Comparison of ENCODE assay signal across 24 mouse cellular contexts in genomic region chr5:28298693-28299092, GRCm38 (mm10). TPM values are rescaled to one million over a fixed set of nuclear protein-coding genes. Genes with fewer than 3 reads are reported as not detected.
DNase-seq lines count a peak whose midpoint lies in the region; ATAC-seq lines count a peak whose summit lies in the region.
"Had no signal": no experiment of that assay in that cellular context is flagged by ENCODE, and none has a peak within 500 bp of the region (broad histone marks: within the 10 kb centered on the region; RNA-seq: fewer than 3 reads in every experiment).

No protein-coding gene starts in this region.

- H3K4me1 ChIP-seq in forebrain, embryonic 15.5 days, result no peaks in the 10 kb centered on the region
- H3K4me1 ChIP-seq in forebrain, embryonic 11.5 days (replicated peaks; ENCODE audit: control insufficient read depth, insufficient read depth, low read length), result no peaks in the 10 kb centered on the region
- H3K4me1 ChIP-seq in megakaryocyte, embryonic 14.5 days, result peaks cover 45% of the 10 kb centered on the region
- H3K4me1 ChIP-seq in forebrain, embryonic 16.5 days (replicated peaks; ENCODE audit: control insufficient read depth, insufficient read depth, low read length), result no peaks in the 10 kb centered on the region
- H3K4me1 ChIP-seq: embryonic facial prominence, embryonic 13.5 days; hindbrain, embryonic 10.5 days; intestine, embryonic 15.5 days had no signal

- peak; percentile 86 for ATAC-seq in forebrain, embryonic 15.5 days (replicated peaks)
- ATAC-seq in forebrain, embryonic 11.5 days (replicated peaks; ENCODE audit: low FRiP score), result no peak
- ATAC-seq in megakaryocyte, adult 5-6 weeks (ENCODE audit: poor library complexity, severe bottlenecking), result no peak
- peak; percentile 86 for ATAC-seq in forebrain, embryonic 16.5 days
- ATAC-seq: intestine, embryonic 15.5 days had no signal

- no peak for DNase-seq in forebrain, embryonic 11.5 days (ENCODE audit: low spot score)
- DNase-seq in 416B (ENCODE audit: low read depth), result peak; percentile 26
- no peak for DNase-seq in gastrocnemius, postnatal 25 days
- no peak for DNase-seq in adrenal gland, postnatal 14 days
- DNase-seq: adrenal gland, adult 2 months; adrenal gland, postnatal 36 days; cerebellum, adult 11 months; cerebellum, adult 8-10 months; cerebellum, postnatal 25 days; gastrocnemius, postnatal 14 days; heart, postnatal 10 days; kidney, adult 18-20 months had no signal

- H3K27ac ChIP-seq in forebrain, embryonic 15.5 days (replicated peaks), result peak overlapping the region; percentile 41; the same call in 1 of the 2 replicates
- no peak overlapping the region for H3K27ac ChIP-seq in forebrain, embryonic 11.5 days (ENCODE audit: low read depth, low read length)
- H3K27ac ChIP-seq in forebrain, embryonic 16.5 days (ENCODE audit: low read length), result peak overlapping the region; percentile 24; the same call in 1 of the 2 replicates
- H3K27ac ChIP-seq: embryonic facial prominence, embryonic 13.5 days; hindbrain, embryonic 10.5 days; hindbrain, embryonic 14.5 days; intestine, embryonic 15.5 days had no signal

- H3K4me3 ChIP-seq in forebrain, embryonic 15.5 days, result no peak overlapping the region
- no peak overlapping the region for H3K4me3 ChIP-seq in forebrain, embryonic 11.5 days (ENCODE audit: low read depth, low read length)
- H3K4me3 ChIP-seq in megakaryocyte, embryonic 14.5 days (replicated peaks), result peak overlapping the region; percentile 33
- no peak overlapping the region for H3K4me3 ChIP-seq in forebrain, embryonic 16.5 days (replicated peaks; ENCODE audit: low read length)
- H3K4me3 ChIP-seq: embryonic facial prominence, embryonic 13.5 days; hindbrain, embryonic 10.5 days; intestine, embryonic 15.5 days had no signal

- H3K9me3 ChIP-seq in forebrain, embryonic 15.5 days, result no peaks in the 10 kb centered on the region
- H3K9me3 ChIP-seq in forebrain, embryonic 11.5 days (ENCODE audit: control insufficient read depth, low read length), result no peaks in the 10 kb centered on the region
- peaks cover 10% of the 10 kb centered on the region; the same call in 1 of the 2 replicates for H3K9me3 ChIP-seq in megakaryocyte, embryonic 14.5 days
- H3K9me3 ChIP-seq in forebrain, embryonic 16.5 days (ENCODE audit: control insufficient read depth, low read length), result no peaks in the 10 kb centered on the region
- H3K9me3 ChIP-seq: embryonic facial prominence, embryonic 13.5 days; hindbrain, embryonic 10.5 days; intestine, embryonic 15.5 days had no signal

- H3K9ac ChIP-seq in forebrain, embryonic 15.5 days (replicated peaks), result no peak overlapping the region
- no peak overlapping the region for H3K9ac ChIP-seq in forebrain, embryonic 11.5 days (ENCODE audit: low read length)
- no peak overlapping the region for H3K9ac ChIP-seq in forebrain, embryonic 16.5 days (replicated peaks; ENCODE audit: low read depth, low read length)
- H3K9ac ChIP-seq: embryonic facial prominence, embryonic 13.5 days; hindbrain, embryonic 14.5 days; intestine, embryonic 15.5 days had no signal

- H3K4me2 ChIP-seq in forebrain, embryonic 15.5 days (replicated peaks), result no peak overlapping the region
- H3K4me2 ChIP-seq in forebrain, embryonic 11.5 days (ENCODE audit: low read depth, low read length, severe bottlenecking), result no peak overlapping the region
- H3K4me2 ChIP-seq in forebrain, embryonic 16.5 days (ENCODE audit: low read length), result no peak overlapping the region
- H3K4me2 ChIP-seq: embryonic facial prominence, embryonic 13.5 days; hindbrain, embryonic 14.5 days; intestine, embryonic 15.5 days had no signal

- no peaks in the 10 kb centered on the region for H3K36me3 ChIP-seq in forebrain, embryonic 15.5 days
- no peaks in the 10 kb centered on the region for H3K36me3 ChIP-seq in forebrain, embryonic 11.5 days (ENCODE audit: control insufficient read depth, insufficient read depth, low read length)
- no peaks in the 10 kb centered on the region for H3K36me3 ChIP-seq in megakaryocyte, embryonic 14.5 days (replicated peaks; ENCODE audit: low read length)
- H3K36me3 ChIP-seq in forebrain, embryonic 16.5 days (ENCODE audit: control insufficient read depth, insufficient read depth), result no peaks in the 10 kb centered on the region
- H3K36me3 ChIP-seq: embryonic facial prominence, embryonic 13.5 days; hindbrain, embryonic 10.5 days; intestine, embryonic 15.5 days had no signal

- 58% methylated on average over 3 of the region's 3 CpGs for WGBS in forebrain, embryonic 15.5 days
- 73% methylated on average over 3 of the region's 3 CpGs for WGBS in forebrain, embryonic 11.5 days
- WGBS in forebrain, embryonic 16.5 days, result 64% methylated on average over 3 of the region's 3 CpGs

- H3K27me3 ChIP-seq in forebrain, embryonic 15.5 days, result no peaks in the 10 kb centered on the region
- no peaks in the 10 kb centered on the region for H3K27me3 ChIP-seq in forebrain, embryonic 11.5 days (ENCODE audit: control insufficient read depth, insufficient read depth, low read length)
- peaks cover 35% of the 10 kb centered on the region for H3K27me3 ChIP-seq in megakaryocyte, embryonic 14.5 days (replicated peaks)
- no peaks in the 10 kb centered on the region for H3K27me3 ChIP-seq in forebrain, embryonic 16.5 days (replicated peaks; ENCODE audit: control insufficient read depth, insufficient read depth, low read length)
- H3K27me3 ChIP-seq: CH12.LX; embryonic facial prominence, embryonic 13.5 days; intestine, embryonic 15.5 days had no signal

RNA-seq across cellular contexts. Expression of gene Rbm33, which starts 18.2 kb away (rescaled TPM):
- 17.5 and 19.6 TPM in 2 replicates for polyA plus RNA-seq in forebrain, embryonic 15.5 days (2015; fragmentation: Nextera tagmentation; extraction: Ambion mirVana)
- polyA plus RNA-seq in forebrain, embryonic 11.5 days (2014; fragmentation: Nextera tagmentation; extraction: Ambion mirVana), result 24.9 and 26.0 TPM in 2 replicates
- 8.5 and 9.5 TPM in 2 replicates for polyA plus RNA-seq in megakaryocyte, embryonic 14.5 days (2012; ENCODE audit: insufficient read depth, low replicate concordance)
- total RNA-seq in megakaryocyte, adult 5-6 weeks (2015), result 34.8 and 41.7 TPM in 2 replicates
- 45.1 and 53.9 TPM in 2 replicates for total RNA-seq in megakaryocyte, adult 5-6 weeks (2017)
- polyA plus RNA-seq in forebrain, embryonic 16.5 days (2015; fragmentation: Nextera tagmentation; extraction: Ambion mirVana), result 18.8 and 19.2 TPM in 2 replicates
- total RNA-seq in gastrocnemius, postnatal 25 days (2021), result 10 to 100 TPM; 29.4 to 29.9 TPM
- total RNA-seq in adrenal gland, postnatal 14 days (2021), result 44.0 and 53.9 TPM in 2 replicates

RNA-seq across cellular contexts. Expression of gene Cnpy1, which starts 53.1 kb away (rescaled TPM):
- polyA plus RNA-seq in forebrain, embryonic 15.5 days (2015; fragmentation: Nextera tagmentation; extraction: Ambion mirVana), result 0.70 and 1.2 TPM in 2 replicates
- polyA plus RNA-seq in forebrain, embryonic 11.5 days (2014; fragmentation: Nextera tagmentation; extraction: Ambion mirVana), result 2.4 and 2.8 TPM in 2 replicates
- polyA plus RNA-seq in megakaryocyte, embryonic 14.5 days (2012; ENCODE audit: insufficient read depth, low replicate concordance), result not detected in 2 replicates
- not detected in 2 replicates for total RNA-seq in megakaryocyte, adult 5-6 weeks (2015)
- total RNA-seq in megakaryocyte, adult 5-6 weeks (2017), result not detected in 2 replicates
- polyA plus RNA-seq in forebrain, embryonic 16.5 days (2015; fragmentation: Nextera tagmentation; extraction: Ambion mirVana), result 1.1 and 2.7 TPM in 2 replicates
- not detected for total RNA-seq in gastrocnemius, postnatal 25 days (2021)
- 0.11 and 0.34 TPM in 2 replicates for total RNA-seq in adrenal gland, postnatal 14 days (2021)
- total RNA-seq: adrenal gland, adult 2 months; adrenal gland, postnatal 36 days; gastrocnemius, adult 18-20 months; granulocyte monocyte progenitor cell, adult 5-6 weeks; heart, postnatal 10 days had no signal
- polyA plus RNA-seq: adrenal gland, adult 2 months; heart, embryonic 14.5 days had no signal

Comparison
In these comparisons a context has a peak if more than half of its experiments do, and no peak if none do; other contexts are left out.
1. ATAC-seq: peak in forebrain, embryonic 15.5 days (single experiment) and forebrain, embryonic 16.5 days (single experiment); none in forebrain, embryonic 11.5 days (single experiment) and megakaryocyte, adult 5-6 weeks (single experiment).